Mouse (Mus musculus): Measurements from ENCODE around the gene Cyp2c67. TPM values are rescaled to one million over a fixed set of nuclear protein-coding genes. Genes with fewer than 3 reads are reported as not detected.
"Not testable (repeated sequence)": the region's sequence is repeated elsewhere in the genome, so short reads cannot be mapped to it uniquely, and the experiment has no call there.

The Cyp2c67 gene
- total and polyA plus RNA-seq, 3 experiments: not detected

DNA sequence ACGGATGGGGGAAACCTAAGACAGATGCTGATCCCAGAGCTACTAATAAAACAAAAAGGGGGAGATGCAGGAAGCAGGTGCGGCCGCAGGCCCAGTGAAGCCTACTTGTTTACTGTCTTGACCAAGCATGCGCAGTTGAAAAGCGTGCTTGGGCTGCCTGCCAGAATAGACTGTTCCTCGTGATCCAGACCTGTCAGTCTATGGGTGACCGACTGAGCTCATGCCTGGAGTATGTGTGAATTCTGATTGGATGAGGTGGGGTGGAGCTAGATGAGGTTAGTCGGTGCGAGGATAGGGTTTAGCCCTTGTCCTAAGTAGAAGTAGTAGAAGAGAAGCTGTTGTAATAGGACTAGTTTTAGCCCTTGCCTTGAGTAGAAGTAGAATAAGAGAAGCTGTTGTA, 1.3 kb downstream of the Cyp2c67 start:
- H3K4me3 ChIP-seq (replicated peaks in 1 of 3; ENCODE audit: low read depth in 2 of 3, low read length in 2 of 3, poor library complexity in 1 of 3): no peak overlapping the region
- no peaks in the 10 kb centered on the region for H3K79me2 ChIP-seq (replicated peaks; ENCODE audit: control insufficient read depth, extremely low read depth, insufficient read depth, poor library complexity, severe bottlenecking)
- H3K36me3 ChIP-seq (replicated peaks in 1 of 2; ENCODE audit: control insufficient read depth in 1 of 2, insufficient read depth in 1 of 2, low read length in 1 of 2): no peaks in the 10 kb centered on the region
- H3K27ac ChIP-seq (ENCODE audit: insufficient read depth, low read depth): no peak overlapping the region
- H3K9me3 ChIP-seq (replicated peaks; ENCODE audit: low read length): peaks cover 2% of the 10 kb centered on the region
- DNase-seq (ENCODE audit: extremely low read depth): no peak
- in situ Hi-C loops (cut with MboI; ENCODE audit: low pct_ligation_motif_present, low pct_unique_long_range_greater_than_20kb, low sequenced_read_pairs) (no loop called here), dilution Hi-C loops (cut with MboI; ENCODE audit: extremely low pct_ligation_motif_present, extremely low pct_unique_long_range_greater_than_20kb, low sequenced_read_pairs) (no loop called here)
- no peaks in the 10 kb centered on the region for H3K4me1 ChIP-seq (ENCODE audit: control insufficient read depth in 1 of 2, insufficient read depth in 2 of 2)
- no peak overlapping the region for H3K9ac ChIP-seq (ENCODE audit: insufficient read depth, low read depth)
- no peak for TF ChIP-seq GABPA (IDR thresholded peaks at IDR 0.05; ENCODE audit: insufficient replicate concordance, low read depth, low read length)
- no peak for TF ChIP-seq CHD2 (IDR thresholded peaks at IDR 0.05; ENCODE audit: low read length)
- TF ChIP-seq POLR2AphosphoS2 (IDR thresholded peaks at IDR 0.05; ENCODE audit: low read depth, low read length): no peak
- TF ChIP-seq MEF2A (IDR thresholded peaks at IDR 0.05; ENCODE audit: borderline replicate concordance, low read depth, low read length): no peak
- TF ChIP-seq E2F4 (IDR thresholded peaks at IDR 0.05; ENCODE audit: insufficient replicate concordance, low read depth, low read length): no peak
- no peak for TF ChIP-seq NELFE (IDR thresholded peaks at IDR 0.05; ENCODE audit: low read depth, low read length)
- TF ChIP-seq SMC3 (IDR thresholded peaks at IDR 0.05; ENCODE audit: low read depth, low read length): no peak
- H3K27me3 ChIP-seq (replicated peaks): no peaks in the 10 kb centered on the region
- no peak overlapping the region for H3K4me2 ChIP-seq (ENCODE audit: insufficient read depth, low read depth, poor library complexity, severe bottlenecking)

- H3K4me2 ChIP-seq (ENCODE audit: insufficient read depth, low read depth, poor library complexity, severe bottlenecking); in situ Hi-C loops (cut with MboI; ENCODE audit: low pct_ligation_motif_present, low pct_unique_long_range_greater_than_20kb, low sequenced_read_pairs); DNase-seq (ENCODE audit: extremely low read depth); dilution Hi-C loops (cut with MboI; ENCODE audit: extremely low pct_ligation_motif_present, extremely low pct_unique_long_range_greater_than_20kb, low sequenced_read_pairs); H3K4me3 ChIP-seq (replicated peaks in 1 of 3; ENCODE audit: low read depth in 2 of 3, low read length in 2 of 3, poor library complexity in 1 of 3); H3K9ac ChIP-seq (ENCODE audit: insufficient read depth, low read depth); H3K9me3 ChIP-seq (replicated peaks; ENCODE audit: low read length); H3K79me2 ChIP-seq (replicated peaks; ENCODE audit: control insufficient read depth, extremely low read depth, insufficient read depth, poor library complexity, severe bottlenecking); H3K27me3 ChIP-seq (replicated peaks); H3K36me3 ChIP-seq (replicated peaks in 1 of 2; ENCODE audit: control insufficient read depth in 1 of 2, insufficient read depth in 1 of 2, low read length in 1 of 2); H3K27ac ChIP-seq (ENCODE audit: insufficient read depth, low read depth); H3K4me1 ChIP-seq (ENCODE audit: control insufficient read depth in 1 of 2, insufficient read depth in 2 of 2): not testable (repeated sequence)
Measured at GRCm38 (mm10) chr19:39644551-39644950, 4.3 kb downstream of the Cyp2c67 start.

Other genes with a start within 250 kb of the Cyp2c67 start
- gene Cyp2c38, start 186.0 kb downstream of the Cyp2c67 start, total RNA-seq (2012; rRNA removed): not detected in 2 replicates
- not detected in 2 replicates for gene Cyp2c38, start 186.0 kb downstream of the Cyp2c67 start, total RNA-seq (2014; rRNA removed)
- gene Cyp2c38, start 186.0 kb downstream of the Cyp2c67 start, polyA plus RNA-seq (2012; ENCODE audit: insufficient read length, low read depth): not detected in 2 replicates
- not detected in 2 replicates for gene Cyp2c39, start 138.2 kb downstream of the Cyp2c67 start, total RNA-seq (2012; rRNA removed)
- not detected in 2 replicates for gene Cyp2c39, start 138.2 kb downstream of the Cyp2c67 start, total RNA-seq (2014; rRNA removed)
- not detected in 2 replicates for gene Cyp2c39, start 138.2 kb downstream of the Cyp2c67 start, polyA plus RNA-seq (2012; ENCODE audit: insufficient read length, low read depth)
- not detected in 2 replicates for gene Cyp2c68, start 92.0 kb upstream of the Cyp2c67 start, total RNA-seq (2012; rRNA removed)
- gene Cyp2c68, start 92.0 kb upstream of the Cyp2c67 start, total RNA-seq (2014; rRNA removed): 0.14 and 0.16 TPM in 2 replicates
- 0.23 TPM in 1 of 2 replicates, not detected in the other for gene Cyp2c68, start 92.0 kb upstream of the Cyp2c67 start, polyA plus RNA-seq (2012; ENCODE audit: insufficient read length, low read depth)
- gene Cyp2c40, start 163.8 kb upstream of the Cyp2c67 start, total RNA-seq (2012; rRNA removed): not detected in 2 replicates
- gene Cyp2c40, start 163.8 kb upstream of the Cyp2c67 start, total RNA-seq (2014; rRNA removed): not detected in 2 replicates
- not detected in 2 replicates for gene Cyp2c40, start 163.8 kb upstream of the Cyp2c67 start, polyA plus RNA-seq (2012; ENCODE audit: insufficient read length, low read depth)
- not detected in 2 replicates for gene Cyp2c69, start 237.7 kb upstream of the Cyp2c67 start, total RNA-seq (2012; rRNA removed)
- not detected in 2 replicates for gene Cyp2c69, start 237.7 kb upstream of the Cyp2c67 start, total RNA-seq (2014; rRNA removed)
- gene Cyp2c69, start 237.7 kb upstream of the Cyp2c67 start, polyA plus RNA-seq (2012; ENCODE audit: insufficient read length, low read depth): not detected in 2 replicates